Mouse (Mus musculus): ENCODE measurements around the gene Atp6v0d1. TPM values are rescaled to one million over a fixed set of nuclear protein-coding genes. Genes with fewer than 3 reads are reported as not detected.
"Not testable (repeated sequence)": the region's sequence is repeated elsewhere in the genome, so short reads cannot be mapped to it uniquely, and the experiment has no call there.

The Atp6v0d1 gene
- polyA plus RNA-seq, 1 experiment from 2014 or later, result 140 TPM

GRCm38 (mm10) chr8:105607684-105608083 lies 41.8 kb upstream of the Atp6v0d1 start:
- peak; percentile 67 for TF ChIP-seq CTCF (IDR thresholded peaks at IDR 0.05; ENCODE audit: low read depth)
- no peak overlapping the region for H3K4me2 ChIP-seq (replicated peaks; ENCODE audit: low read depth)
- no peak overlapping the region for H3K27ac ChIP-seq (ENCODE audit: low read depth, low read length)

DNA sequence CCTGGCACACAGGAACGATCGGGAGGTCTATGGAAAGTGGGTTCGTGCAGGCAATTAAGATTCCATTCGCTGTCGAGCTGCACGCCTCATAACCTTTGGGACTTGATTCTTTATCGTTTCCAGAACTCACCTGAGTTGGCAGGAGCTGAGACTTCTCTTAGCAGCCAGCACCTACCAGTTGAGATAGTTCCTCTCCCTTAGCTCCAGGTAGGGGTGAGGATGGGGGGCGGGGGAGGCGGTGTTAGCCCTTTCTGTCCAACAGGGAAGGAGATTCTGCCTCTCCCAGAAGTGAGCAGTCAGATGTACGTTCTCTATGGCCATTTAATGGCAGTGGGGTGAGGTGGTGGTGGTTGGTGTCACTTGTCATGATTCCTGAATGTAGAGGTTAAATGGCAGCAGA lies 41.2 kb upstream of the Atp6v0d1 start:
- TF ChIP-seq CTCF (IDR thresholded peaks at IDR 0.05; ENCODE audit: low read depth), result no peak; the same call in 1 of the 2 replicates
- H3K9me3 ChIP-seq (ENCODE audit: control insufficient read depth), result no peaks in the 10 kb centered on the region
- peak overlapping the region; percentile 79 for H3K4me3 ChIP-seq (ENCODE audit: low read depth, low read length)
- no peaks in the 10 kb centered on the region for H3K36me3 ChIP-seq (ENCODE audit: control insufficient read depth, insufficient read depth)
- peak overlapping the region; percentile 97 for H3K4me2 ChIP-seq (replicated peaks; ENCODE audit: low read depth)
- H3K27ac ChIP-seq (ENCODE audit: low read depth, low read length), result peak overlapping the region; percentile 86; the same call in 1 of the 2 replicates
- no peak for ATAC-seq
- 0 out of 2 replicates have a peak, but pooled peaks cover 2% of the 10 kb centered on the region for H3K4me1 ChIP-seq (replicated peaks; ENCODE audit: control insufficient read depth, insufficient read depth, low read length)
- WGBS, result 10% methylated on average over 10 of the region's 10 CpGs
- H3K27me3 ChIP-seq (replicated peaks; ENCODE audit: control insufficient read depth, insufficient read depth, low read length), result no peaks in the 10 kb centered on the region
- H3K9ac ChIP-seq (ENCODE audit: low read depth, low read length), result no peak overlapping the region

More at GRCm38 (mm10) chr8:105607684-105608083, 41.8 kb upstream of the Atp6v0d1 start:
- no peak for ATAC-seq
- H3K9ac ChIP-seq (ENCODE audit: low read depth, low read length), result no peak overlapping the region
- WGBS, result 38% methylated on average over 4 of the region's 4 CpGs
- no peaks in the 10 kb centered on the region for H3K36me3 ChIP-seq (ENCODE audit: control insufficient read depth, insufficient read depth)
- 0 out of 2 replicates have a peak, but pooled peaks cover 2% of the 10 kb centered on the region for H3K4me1 ChIP-seq (replicated peaks; ENCODE audit: control insufficient read depth, insufficient read depth, low read length)
- no peaks in the 10 kb centered on the region for H3K9me3 ChIP-seq (ENCODE audit: control insufficient read depth)
- H3K27me3 ChIP-seq (replicated peaks; ENCODE audit: control insufficient read depth, insufficient read depth, low read length), result peaks cover 4% of the 10 kb centered on the region; the same call in 1 of the 2 replicates
- H3K4me3 ChIP-seq (ENCODE audit: low read depth, low read length), result no peak overlapping the region

DNA sequence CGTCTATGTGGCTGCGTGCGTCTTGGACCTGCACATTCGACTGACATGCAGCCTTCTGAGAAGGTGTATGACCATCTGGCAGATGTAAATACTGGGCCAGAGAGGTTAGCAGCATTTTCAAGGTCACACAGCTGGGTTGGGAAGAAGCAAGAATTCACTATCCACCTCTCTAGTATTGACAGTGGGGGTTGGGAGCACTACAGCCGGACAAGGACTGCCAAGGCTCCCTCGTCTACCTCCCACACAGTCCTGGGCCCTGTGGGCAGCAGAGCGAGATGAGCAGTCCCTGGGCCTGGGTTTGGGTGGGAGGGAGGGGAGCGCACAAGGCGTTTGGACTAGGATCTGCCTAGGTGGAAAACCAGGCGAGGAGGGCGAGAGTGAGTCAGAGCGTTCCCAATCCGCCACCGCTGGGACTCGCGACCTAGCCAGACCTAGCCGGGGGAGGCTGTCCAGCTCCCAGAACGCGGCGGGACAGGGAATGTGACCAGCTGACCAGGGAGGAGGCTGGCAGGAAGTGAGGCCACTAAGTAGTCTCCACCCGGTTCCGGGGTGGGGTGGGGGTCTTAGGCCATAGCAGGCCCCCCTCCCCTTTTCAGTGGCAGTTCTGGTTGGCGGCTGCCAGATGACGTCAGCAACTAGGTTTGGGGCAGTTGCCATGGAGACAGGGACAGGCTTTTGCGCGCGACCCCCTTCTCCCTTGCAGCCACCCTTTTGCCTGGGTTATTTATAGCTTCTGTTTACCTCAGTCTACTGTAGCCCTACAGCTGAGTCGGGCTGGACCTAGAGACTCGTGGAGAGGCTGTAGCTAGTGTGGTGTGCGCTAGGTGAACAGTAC lies 40.6 kb upstream of the Atp6v0d1 start:
- H3K9ac ChIP-seq (ENCODE audit: low read depth, low read length), result peak overlapping the region; percentile 77
- no peaks in the 10 kb centered on the region for H3K36me3 ChIP-seq (ENCODE audit: control insufficient read depth, insufficient read depth)
- H3K4me3 ChIP-seq (ENCODE audit: low read depth, low read length), result peak overlapping the region; percentile 79
- peak overlapping the region; percentile 97 for H3K4me2 ChIP-seq (replicated peaks; ENCODE audit: low read depth)
- H3K27ac ChIP-seq (ENCODE audit: low read depth, low read length), result peak overlapping the region; percentile 86
- WGBS, result 4% methylated on average over 30 of the region's 30 CpGs
- ATAC-seq, result peak; percentile 44
- H3K27me3 ChIP-seq (replicated peaks; ENCODE audit: control insufficient read depth, insufficient read depth, low read length), result no peaks in the 10 kb centered on the region
- no peaks in the 10 kb centered on the region for H3K4me1 ChIP-seq (replicated peaks; ENCODE audit: control insufficient read depth, insufficient read depth, low read length)
- H3K9me3 ChIP-seq (ENCODE audit: control insufficient read depth), result no peaks in the 10 kb centered on the region
- no peak for TF ChIP-seq CTCF (IDR thresholded peaks at IDR 0.05; ENCODE audit: low read depth)

DNA sequence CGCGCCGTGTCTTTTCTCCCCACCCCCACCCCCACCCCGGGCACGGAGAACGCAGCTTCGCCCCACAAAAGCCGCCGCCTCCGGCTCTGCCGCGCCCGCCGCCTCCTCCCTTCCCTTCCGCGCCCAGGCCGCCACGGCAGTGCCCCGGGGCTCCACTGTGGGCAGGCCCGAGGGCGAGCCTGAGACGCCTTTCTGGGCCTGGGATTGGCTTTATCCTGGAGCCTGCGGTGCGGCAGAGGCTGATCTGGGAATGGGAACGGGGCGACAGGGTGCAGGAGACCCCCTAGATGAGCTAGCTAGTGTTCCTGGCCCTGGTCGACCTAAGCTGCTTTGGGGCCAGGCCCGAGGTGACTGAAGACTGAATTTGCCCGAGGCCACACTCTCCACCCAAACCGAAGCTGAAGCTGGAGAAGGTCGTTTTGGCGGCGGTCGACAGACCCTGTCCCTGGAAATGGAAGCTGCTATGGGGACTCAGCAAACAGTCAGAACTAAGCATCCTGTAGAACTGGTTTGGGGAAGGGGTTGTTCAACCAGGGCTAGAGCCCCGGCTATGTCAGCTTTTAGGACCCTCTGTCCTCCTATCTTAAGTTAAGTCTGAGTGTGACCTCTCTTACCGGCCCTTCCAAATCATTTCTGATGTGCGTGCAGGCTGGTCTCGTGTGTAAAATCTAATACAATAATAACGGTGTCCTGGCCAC lies 39.8 kb upstream of the Atp6v0d1 start:
- Histone ChIP-seq H3K36me3 (ENCODE audit: control insufficient read depth, insufficient read depth) (no peaks in the 10 kb centered on the region), H3K4me3 (ENCODE audit: low read depth, low read length) (peak overlapping the region; percentile 79), H3K9ac (ENCODE audit: low read depth, low read length) (peak overlapping the region; percentile 77), H3K4me2 (replicated peaks; ENCODE audit: low read depth) (peak overlapping the region; percentile 97), H3K9me3 (ENCODE audit: control insufficient read depth) (no peaks in the 10 kb centered on the region), H3K27me3 (replicated peaks; ENCODE audit: control insufficient read depth, insufficient read depth, low read length) (no peaks in the 10 kb centered on the region), H3K27ac (ENCODE audit: low read depth, low read length) (peak overlapping the region; percentile 86), H3K4me1 (replicated peaks; ENCODE audit: control insufficient read depth, insufficient read depth, low read length) (no peaks in the 10 kb centered on the region)
- TF ChIP-seq CTCF (IDR thresholded peaks at IDR 0.05; ENCODE audit: low read depth), result no peak
- peak; percentile 60 for ATAC-seq
- 2% methylated on average over 37 of the region's 39 CpGs for WGBS

- peak within 1 kb of the TSS; percentile 86 for H3K27ac ChIP-seq (ENCODE audit: low read depth, low read length)
- peak; percentile 72 for TF ChIP-seq CTCF (IDR thresholded peaks at IDR 0.05; ENCODE audit: low read depth)
- H3K9ac ChIP-seq (ENCODE audit: low read depth, low read length), result peak within 1 kb of the TSS; percentile 77
- under 1% methylated on average over 38 of the region's 42 CpGs for WGBS
- no peaks in the 10 kb centered on the region for H3K27me3 ChIP-seq (replicated peaks; ENCODE audit: control insufficient read depth, insufficient read depth, low read length)
- H3K4me1 ChIP-seq (replicated peaks; ENCODE audit: control insufficient read depth, insufficient read depth, low read length), result no peaks in the 10 kb centered on the region
- peak within 1 kb of the TSS; percentile 79 for H3K4me3 ChIP-seq (ENCODE audit: low read depth, low read length)
- peak within 1 kb of the TSS; percentile 97 for H3K4me2 ChIP-seq (replicated peaks; ENCODE audit: low read depth)
- H3K9me3 ChIP-seq (ENCODE audit: control insufficient read depth), result no peaks in the 10 kb centered on the region
- H3K36me3 ChIP-seq (ENCODE audit: control insufficient read depth, insufficient read depth), result no peaks in the 10 kb centered on the region
- ATAC-seq, result peak; percentile 78
Measured at GRCm38 (mm10) chr8:105604804-105605381, 39.0 kb upstream of the Atp6v0d1 start, which contains the start of gene Ripor1. Gene Ripor1 (plus strand): TSS chr8:105605255.

- H3K27me3 ChIP-seq (replicated peaks; ENCODE audit: control insufficient read depth, insufficient read depth, low read length); H3K9ac ChIP-seq (ENCODE audit: low read depth, low read length); H3K4me1 ChIP-seq (replicated peaks; ENCODE audit: control insufficient read depth, insufficient read depth, low read length); H3K27ac ChIP-seq (ENCODE audit: low read depth, low read length); H3K4me2 ChIP-seq (replicated peaks; ENCODE audit: low read depth); H3K36me3 ChIP-seq (ENCODE audit: control insufficient read depth, insufficient read depth); ATAC-seq; H3K4me3 ChIP-seq (ENCODE audit: low read depth, low read length); H3K9me3 ChIP-seq (ENCODE audit: control insufficient read depth): not testable (repeated sequence)
- 84% methylated on average over 3 of the region's 3 CpGs for WGBS
Measured at GRCm38 (mm10) chr8:105602540-105602939, 36.7 kb upstream of the Atp6v0d1 start.

Data from intestine, postnatal 0 days (tissue).